Mouse (Mus musculus): ENCODE measurements around the gene Cluh. TPM values are rescaled to one million over a fixed set of nuclear protein-coding genes. Genes with fewer than 3 reads are reported as not detected.

Gene Cluh
- total RNA-seq, 2 experiments from 2014 or later: 220 to 229 TPM

DNA sequence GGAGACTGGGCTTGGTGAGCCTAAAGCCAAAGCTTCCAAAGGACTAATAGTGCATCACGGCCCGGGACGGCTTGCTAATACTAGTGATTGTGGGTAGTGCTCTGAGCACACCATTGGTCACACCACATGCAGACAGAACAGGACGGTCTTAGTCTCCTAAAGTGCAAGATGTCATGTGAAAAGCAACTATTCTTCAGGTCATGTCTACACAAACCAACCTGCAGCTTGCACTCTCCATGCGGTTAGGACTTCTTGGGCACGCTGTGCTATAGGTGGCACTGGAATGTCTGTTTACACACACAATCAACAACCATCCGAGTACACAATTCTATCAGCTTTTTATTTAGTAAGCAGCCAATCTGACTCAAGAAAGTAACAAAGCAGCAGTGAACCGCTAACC, 25.4 kb downstream of the Cluh start:
- no peak for DNase-seq

DNA sequence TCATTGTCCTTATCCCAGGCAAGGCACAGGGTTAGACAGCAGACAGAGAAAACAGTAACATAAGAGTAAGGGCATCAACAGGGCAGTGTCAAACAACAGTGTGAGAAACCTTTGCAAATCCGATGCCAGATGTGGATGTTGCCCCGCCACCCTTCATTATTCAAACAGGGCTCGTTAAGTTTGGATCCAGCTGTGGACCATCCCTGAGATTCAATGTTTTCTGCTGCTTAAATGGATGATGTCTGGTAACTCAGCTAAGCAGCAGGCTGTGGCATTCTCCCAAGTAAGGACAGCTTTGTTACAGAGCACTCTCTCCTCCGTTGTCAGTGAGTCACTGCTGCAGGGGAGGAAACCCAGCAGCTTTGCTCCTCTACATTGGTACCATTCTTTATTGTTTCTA, 25.9 kb downstream of the Cluh start:
- DNase-seq: no peak

DNA sequence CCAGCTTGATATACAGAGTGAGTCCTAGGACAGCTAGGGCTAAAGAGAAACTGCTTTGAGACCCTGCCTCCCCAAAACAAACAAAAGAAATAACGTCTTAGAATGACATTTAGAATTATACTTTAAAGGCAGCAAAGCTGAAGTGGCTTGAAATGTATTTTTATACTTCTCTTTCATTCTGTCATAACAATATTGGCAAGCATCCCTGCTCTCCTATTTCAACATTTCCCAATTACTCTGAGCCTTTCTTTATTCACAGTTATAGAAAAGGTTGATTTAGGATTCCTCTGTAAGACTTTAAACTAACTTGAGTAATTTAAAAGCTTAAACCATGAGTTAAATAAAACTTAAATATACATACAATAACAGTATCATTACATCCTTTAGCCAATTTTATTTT, 42.9 kb downstream of the Cluh start:
- DNase-seq: no peak

DNA sequence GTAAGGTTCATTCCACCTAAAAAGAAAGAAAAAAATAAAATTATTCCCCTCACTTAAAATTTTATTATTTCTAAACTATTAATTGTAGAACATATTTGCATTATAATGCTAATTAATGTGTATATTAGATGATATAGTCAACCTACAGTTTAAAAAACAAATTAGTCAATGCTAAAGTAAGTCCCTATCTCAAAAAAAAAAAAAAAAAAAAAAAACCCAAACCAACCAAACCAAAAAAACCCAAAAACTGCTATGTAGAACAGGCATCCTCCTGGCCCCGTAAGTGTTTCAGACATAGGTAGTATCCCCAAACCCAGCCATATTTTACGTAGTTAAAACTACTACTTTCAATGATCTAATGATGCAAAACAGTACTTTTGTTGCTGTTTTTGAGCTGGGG, 50.2 kb downstream of the Cluh start:
- DNase-seq: no peak

DNA sequence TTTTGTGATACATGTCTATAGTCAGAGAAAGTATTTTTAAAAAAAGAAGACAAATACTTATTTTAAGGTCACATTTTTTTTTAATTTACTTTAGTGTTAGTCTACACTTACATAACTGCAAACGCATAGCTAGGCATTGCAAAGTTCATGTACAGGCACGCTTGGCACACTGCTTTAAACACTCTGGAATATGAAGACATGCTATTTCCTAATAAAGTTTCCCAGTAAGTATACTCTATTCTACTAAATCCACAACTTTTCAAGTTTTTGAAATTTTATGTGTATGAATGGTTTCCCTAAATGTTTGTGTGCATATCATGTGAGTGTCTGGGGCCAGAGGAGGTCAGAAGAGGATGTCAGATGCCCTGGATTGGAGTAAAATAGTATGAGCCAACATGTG, 54.8 kb downstream of the Cluh start:
- no peak for DNase-seq

DNA sequence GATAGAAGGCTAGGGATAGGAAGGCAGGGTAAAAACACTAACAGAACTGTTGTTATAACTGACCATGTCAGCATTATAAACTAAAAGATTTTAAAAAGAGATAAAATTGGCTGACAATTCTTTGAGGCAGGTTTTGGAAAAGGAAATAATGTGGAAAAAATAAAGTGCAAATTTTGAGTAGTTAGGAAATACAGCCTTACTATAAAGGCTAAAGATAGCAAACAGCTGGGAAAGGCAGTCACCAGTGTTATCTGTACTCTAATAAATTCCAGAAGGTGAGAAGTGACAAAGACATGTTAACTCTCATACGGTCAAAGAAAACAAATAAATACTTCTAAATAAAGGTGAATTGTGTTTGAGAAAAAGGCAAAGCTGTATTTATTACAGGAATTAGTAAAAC, 59.5 kb downstream of the Cluh start:
- DNase-seq: no peak

DNA sequence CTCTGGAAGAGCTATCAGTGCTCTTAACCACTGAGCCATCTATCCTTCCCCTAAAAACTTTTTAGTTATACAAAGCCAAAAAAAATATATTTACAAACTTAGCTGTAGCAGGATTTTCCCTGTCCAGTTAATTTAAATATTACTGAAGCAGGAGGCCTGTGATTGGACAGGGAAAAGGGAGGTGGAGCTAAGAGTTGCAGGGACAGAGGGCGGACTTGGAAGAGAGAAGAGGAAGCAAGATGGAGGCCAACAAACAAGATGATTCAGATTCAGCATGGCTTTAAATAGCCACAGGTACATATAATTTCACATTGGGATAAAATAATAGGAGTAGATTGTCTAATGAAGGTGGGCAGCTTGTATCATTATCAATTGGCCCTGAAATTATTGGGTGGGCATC, 61.4 kb downstream of the Cluh start:
- DNase-seq: no peak

DNA sequence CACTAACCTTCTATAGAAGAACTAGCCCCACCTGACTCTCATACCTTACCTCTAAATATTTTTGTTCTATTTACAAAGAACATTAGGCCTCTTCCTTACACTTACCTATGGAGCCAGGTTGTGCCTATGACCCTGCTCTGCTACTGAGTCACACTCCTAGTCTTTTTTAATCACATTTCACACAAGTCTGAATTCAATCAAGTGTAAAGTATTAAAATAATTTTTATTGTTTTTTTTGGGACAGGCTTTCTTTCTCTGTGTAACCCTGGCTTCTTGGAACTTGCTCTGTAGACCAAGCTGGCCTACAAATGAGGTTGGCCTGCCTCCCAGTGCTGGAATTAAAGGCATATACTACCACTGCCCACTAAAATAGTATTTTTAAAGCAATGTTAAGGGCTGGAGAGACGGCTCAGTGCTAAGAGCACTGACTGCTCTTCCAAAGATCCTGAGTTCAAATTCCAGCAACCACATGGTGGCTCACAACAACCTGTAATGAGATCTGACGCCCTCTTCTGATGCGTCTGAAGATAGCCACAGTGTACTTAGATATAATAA, 66.8 kb downstream of the Cluh start:
- peak; percentile 46 for DNase-seq

Other genes with a start within 250 kb of the Cluh start
- 10 to 100 TPM; 47.8 to 53.8 TPM for gene Rap1gap2, start 38.6 kb upstream of the Cluh start, total RNA-seq (2021)
- gene Ccdc92b, start 29.9 kb upstream of the Cluh start, total RNA-seq (2021): under 1 TPM; 0.60 to 0.72 TPM
- 100 to 1,000 TPM; 265 to 269 TPM for gene Pafah1b1, start 75.2 kb downstream of the Cluh start, total RNA-seq (2021)
- 10 to 100 TPM; 15.2 to 16.9 TPM for gene Mettl16, start 121.3 kb downstream of the Cluh start, total RNA-seq (2021)
- 10 to 100 TPM; 14.8 to 15.7 TPM for gene Mnt, start 181.4 kb downstream of the Cluh start, total RNA-seq (2021)
- 10 to 100 TPM; 14.6 to 14.9 TPM for gene Sgsm2, start 247.6 kb downstream of the Cluh start, total RNA-seq (2021)
- gene Tsr1, start 248.6 kb downstream of the Cluh start, total RNA-seq (2021): 10 to 100 TPM; 20.0 to 22.6 TPM